Mouse (Mus musculus) 416B (cell line): ENCODE results near the gene Smyd2.

Experiments
- DNase-seq: peaks from one replicate; pipeline ENCODE4 v3.0.0; 2011; ENCODE audit warnings: low read depth

The Smyd2 gene

GRCm38 (mm10) chr1:189921818-189922592, at the start of gene Smyd2:
TSS of gene Smyd2 (minus strand) at chr1:189922363.
- peak; percentile 77 for DNase-seq

GRCm38 (mm10) chr1:189970381-189970780, 48.2 kb upstream of the Smyd2 start:
- DNase-seq, result no peak

- DNase-seq, result peak; percentile 51
Measured at GRCm38 (mm10) chr1:189968027-189968426, 45.9 kb upstream of the Smyd2 start.

- no peak for DNase-seq
Measured at GRCm38 (mm10) chr1:189960481-189960880, 38.3 kb upstream of the Smyd2 start.

- DNase-seq, result no peak
Measured at GRCm38 (mm10) chr1:189959802-189960201, 37.6 kb upstream of the Smyd2 start.

GRCm38 (mm10) chr1:189951861-189952260, 29.7 kb upstream of the Smyd2 start:
- DNase-seq, result no peak

- no peak for DNase-seq
Measured at GRCm38 (mm10) chr1:189947411-189947810, 25.2 kb upstream of the Smyd2 start.

GRCm38 (mm10) chr1:189946126-189946525, 24.0 kb upstream of the Smyd2 start:
- peak; percentile 48 for DNase-seq

- peak; percentile 21 for DNase-seq
Measured at GRCm38 (mm10) chr1:189941786-189942185, 19.6 kb upstream of the Smyd2 start.

- peak; percentile 27 for DNase-seq
Measured at GRCm38 (mm10) chr1:189936436-189937105, 14.4 kb upstream of the Smyd2 start.

GRCm38 (mm10) chr1:189933480-189934202, 11.5 kb upstream of the Smyd2 start:
- DNase-seq, result peak; percentile 87

- no peak for DNase-seq
Measured at GRCm38 (mm10) chr1:189932976-189933375, 10.8 kb upstream of the Smyd2 start.

GRCm38 (mm10) chr1:189932190-189932589, 10.0 kb upstream of the Smyd2 start:
- no peak for DNase-seq

GRCm38 (mm10) chr1:189929896-189930295, 7.7 kb upstream of the Smyd2 start:
- no peak for DNase-seq

GRCm38 (mm10) chr1:189927644-189928043, 5.5 kb upstream of the Smyd2 start:
- DNase-seq, result peak; percentile 80

GRCm38 (mm10) chr1:189926279-189926678, 4.1 kb upstream of the Smyd2 start:
- no peak for DNase-seq

GRCm38 (mm10) chr1:189923871-189924568, 1.9 kb upstream of the Smyd2 start:
- no peak for DNase-seq

- no peak for DNase-seq
Measured at GRCm38 (mm10) chr1:189923157-189923556, 994 bp upstream of the Smyd2 start.

GRCm38 (mm10) chr1:189922721-189923120, 558 bp upstream of the Smyd2 start:
- DNase-seq, result no peak

GRCm38 (mm10) chr1:189921568-189921817, 670 bp downstream of the Smyd2 start:
- peak; percentile 27 for DNase-seq

GRCm38 (mm10) chr1:189920701-189921567, 1.2 kb downstream of the Smyd2 start:
- DNase-seq, result no peak
